Mouse (Mus musculus) ovary, postnatal 10 days (tissue): Measurements from ENCODE around the gene Mau2.

Experiments
- DNase-seq: peaks from one replicate; pipeline ENCODE4 v3.0.0; 2022; ENCODE audit warnings: low spot score

Mau2 gene

DNA sequence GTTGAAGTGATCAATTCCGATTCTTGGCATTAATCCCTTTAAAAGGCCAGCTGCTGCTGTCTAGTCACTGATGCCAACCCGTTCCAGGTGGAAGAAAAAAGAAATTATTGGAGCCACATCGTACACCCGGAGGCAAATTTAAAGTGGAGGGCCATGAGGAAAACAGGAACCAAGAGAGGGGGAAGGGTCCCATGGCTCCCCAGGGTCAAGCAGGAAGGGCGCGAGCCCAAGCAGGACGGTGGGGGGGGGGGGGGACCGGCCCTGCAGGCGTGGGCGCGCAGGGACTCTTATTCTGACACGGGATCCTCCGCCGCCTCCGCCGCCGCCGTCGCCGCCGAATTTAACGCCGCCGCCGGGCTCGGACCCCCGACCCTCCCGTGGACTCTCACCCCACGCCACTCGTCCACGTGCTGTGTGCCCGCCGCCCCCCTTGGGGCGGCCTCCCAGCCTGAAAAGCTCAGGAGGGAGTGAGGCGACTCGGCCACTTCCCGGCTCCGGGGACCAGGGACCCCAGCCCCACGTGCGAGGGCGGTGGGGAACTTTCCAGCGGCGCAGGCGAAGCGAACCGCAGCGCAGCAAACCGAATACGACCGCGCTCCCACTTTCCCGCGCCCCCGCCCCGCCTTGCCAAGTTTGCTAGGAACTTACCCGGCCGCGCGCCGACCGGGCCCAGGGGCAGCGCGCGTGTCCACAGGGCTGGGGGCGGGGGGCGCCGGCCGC, 68.9 kb downstream of the Mau2 start:
- DNase-seq: peak; percentile 10

- DNase-seq: no peak
These were observed 69.5 kb downstream of the Mau2 start for GRCm38 (mm10) chr8:69973063-69973441.

GRCm38 (mm10) chr8:69970880-69971279, 71.7 kb downstream of the Mau2 start:
- no peak for DNase-seq

DNA sequence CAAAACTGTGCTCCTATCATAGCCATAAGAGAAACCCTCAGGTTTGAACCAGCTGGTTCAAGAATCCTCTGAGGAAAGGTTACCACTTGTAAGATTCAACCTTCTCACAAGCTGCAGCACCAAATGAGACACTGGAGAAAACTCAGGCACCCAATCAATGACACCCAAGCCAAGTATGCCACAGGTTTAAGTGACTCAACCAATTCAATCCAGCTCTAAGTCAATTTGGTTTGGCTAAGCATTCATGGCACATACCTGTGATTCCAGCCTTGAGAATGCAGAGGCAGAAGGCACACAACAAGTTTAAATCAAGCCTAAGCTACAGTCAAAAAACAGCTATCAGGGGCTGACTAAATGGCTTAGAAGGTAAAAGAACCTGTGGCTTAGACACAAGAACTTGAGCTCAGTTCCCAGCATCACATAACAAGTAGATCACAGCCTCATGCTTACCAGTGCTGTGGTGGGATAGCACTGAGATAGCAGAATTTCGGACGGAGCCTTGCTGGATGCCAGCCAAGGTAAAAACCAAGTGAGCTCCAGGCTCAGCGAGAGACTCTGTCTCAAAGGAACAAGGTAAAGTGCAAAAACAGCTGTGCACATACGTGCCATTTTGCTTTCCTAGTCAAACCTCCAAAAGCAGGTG, 75.1 kb downstream of the Mau2 start:
- DNase-seq: no peak
